Mouse (Mus musculus): ENCODE results near the gene Zfp507. TPM values are rescaled to one million over a fixed set of nuclear protein-coding genes. Genes with fewer than 3 reads are reported as not detected.

Gene Zfp507
- polyA plus RNA-seq, 1 experiment from 2014 or later, result 3.8 TPM

GRCm38 (mm10) chr7:35813306-35813705 is 10.5 kb upstream of the Zfp507 start:
- no peak overlapping the region for H3K27ac ChIP-seq (ENCODE audit: low read depth)
- no peak overlapping the region for H3K4me2 ChIP-seq (ENCODE audit: low read depth, low read length)
- no peak for TF ChIP-seq CTCF (IDR thresholded peaks at IDR 0.05; ENCODE audit: low read depth)
- no peaks in the 10 kb centered on the region for H3K9me3 ChIP-seq (ENCODE audit: low read length)
- DNase-seq, result no peak
- 67% methylated on average over 11 of the region's 11 CpGs for WGBS (ENCODE audit: insufficient replicate concordance)
- H3K4me1 ChIP-seq (ENCODE audit: insufficient read depth), result peaks cover 7% of the 10 kb centered on the region; the same call in 1 of the 2 replicates
- no peak overlapping the region for H3K9ac ChIP-seq (replicated peaks)
- no peak for ATAC-seq
- no peaks in the 10 kb centered on the region for H3K27me3 ChIP-seq (ENCODE audit: insufficient read depth, low read length)
- no peak overlapping the region for H3K4me3 ChIP-seq (ENCODE audit: low read depth, low read length)
- H3K36me3 ChIP-seq (replicated peaks; ENCODE audit: insufficient read depth, low read length), result no peaks in the 10 kb centered on the region

- H3K27ac ChIP-seq (ENCODE audit: low read depth), result no peak overlapping the region
- H3K4me3 ChIP-seq (ENCODE audit: low read depth, low read length), result no peak overlapping the region
- 38% methylated on average over 8 of the region's 8 CpGs for WGBS (ENCODE audit: insufficient replicate concordance)
- H3K9me3 ChIP-seq (ENCODE audit: low read length), result no peaks in the 10 kb centered on the region
- peak; percentile 31; the same call in 1 of the 2 replicates for ATAC-seq
- no peaks in the 10 kb centered on the region for H3K36me3 ChIP-seq (replicated peaks; ENCODE audit: insufficient read depth, low read length)
- TF ChIP-seq EP300 (IDR thresholded peaks at IDR 0.05; ENCODE audit: low read depth), result no peak
- peak; percentile 62 for TF ChIP-seq CTCF (IDR thresholded peaks at IDR 0.05; ENCODE audit: low read depth)
- H3K9ac ChIP-seq (replicated peaks), result no peak overlapping the region
- H3K4me1 ChIP-seq (ENCODE audit: insufficient read depth), result peaks cover 6% of the 10 kb centered on the region; the same call in 1 of the 2 replicates
- H3K27me3 ChIP-seq (ENCODE audit: insufficient read depth, low read length), result no peaks in the 10 kb centered on the region
- DNase-seq, result no peak
- H3K4me2 ChIP-seq (ENCODE audit: low read depth, low read length), result no peak overlapping the region
Observed at GRCm38 (mm10) chr7:35810736-35811135, 7.9 kb upstream of the Zfp507 start.

- peaks cover 14% of the 10 kb centered on the region for H3K36me3 ChIP-seq (replicated peaks; ENCODE audit: insufficient read depth, low read length)
- H3K27me3 ChIP-seq (ENCODE audit: insufficient read depth, low read length), result no peaks in the 10 kb centered on the region
- H3K27ac ChIP-seq (ENCODE audit: low read depth), result no peak overlapping the region
- 0 out of 2 replicates have a peak, but pooled peaks cover 3% of the 10 kb centered on the region for H3K9me3 ChIP-seq (ENCODE audit: low read length)
- no peak overlapping the region for H3K4me3 ChIP-seq (ENCODE audit: low read depth, low read length)
- DNase-seq (no peak), ATAC-seq (no peak)
- H3K4me2 ChIP-seq (ENCODE audit: low read depth, low read length), result no peak overlapping the region
- WGBS (ENCODE audit: insufficient replicate concordance), result 78% methylated on average over 10 of the region's 10 CpGs
- TF ChIP-seq CTCF (IDR thresholded peaks at IDR 0.05; ENCODE audit: low read depth) (no peak), EP300 (IDR thresholded peaks at IDR 0.05; ENCODE audit: low read depth) (no peak)
- peaks cover 10% of the 10 kb centered on the region; the same call in 1 of the 2 replicates for H3K4me1 ChIP-seq (ENCODE audit: insufficient read depth)
- H3K9ac ChIP-seq (replicated peaks), result no peak overlapping the region
Observed at GRCm38 (mm10) chr7:35804206-35804605, 1.4 kb upstream of the Zfp507 start.

- WGBS (ENCODE audit: insufficient replicate concordance), result under 1% methylated on average over 44 of the region's 49 CpGs
- H3K9ac ChIP-seq (replicated peaks), result peak overlapping the region; percentile 92
- no peak for TF ChIP-seq EP300 (IDR thresholded peaks at IDR 0.05; ENCODE audit: low read depth)
- TF ChIP-seq CTCF (IDR thresholded peaks at IDR 0.05; ENCODE audit: low read depth), result no peak
- peak overlapping the region; percentile 90 for H3K27ac ChIP-seq (ENCODE audit: low read depth)
- H3K9me3 ChIP-seq (ENCODE audit: low read length), result 0 out of 2 replicates have a peak, but pooled peaks cover 3% of the 10 kb centered on the region
- ATAC-seq, result peak; percentile 91
- H3K27me3 ChIP-seq (ENCODE audit: insufficient read depth, low read length), result no peaks in the 10 kb centered on the region
- DNase-seq, result no peak
- peak overlapping the region; percentile 83 for H3K4me3 ChIP-seq (ENCODE audit: low read depth, low read length)
- H3K36me3 ChIP-seq (replicated peaks; ENCODE audit: insufficient read depth, low read length), result peaks cover 24% of the 10 kb centered on the region
- H3K4me2 ChIP-seq (ENCODE audit: low read depth, low read length), result peak overlapping the region; percentile 98
- peaks cover 14% of the 10 kb centered on the region for H3K4me1 ChIP-seq (ENCODE audit: insufficient read depth)
Observed at GRCm38 (mm10) chr7:35802201-35802905, 450 bp downstream of the Zfp507 start.

- Histone ChIP-seq H3K27me3 (ENCODE audit: insufficient read depth, low read length) (no peaks in the 10 kb centered on the region), H3K9me3 (ENCODE audit: low read length) (0 out of 2 replicates have a peak, but pooled peaks cover 3% of the 10 kb centered on the region), H3K4me2 (ENCODE audit: low read depth, low read length) (no peak overlapping the region), H3K4me3 (ENCODE audit: low read depth, low read length) (no peak overlapping the region), H3K9ac (replicated peaks) (no peak overlapping the region; the same call in 1 of the 2 replicates), H3K27ac (ENCODE audit: low read depth) (no peak overlapping the region), H3K4me1 (ENCODE audit: insufficient read depth) (peaks cover 27% of the 10 kb centered on the region), H3K36me3 (replicated peaks; ENCODE audit: insufficient read depth, low read length) (peaks cover 56% of the 10 kb centered on the region)
- ATAC-seq (no peak), DNase-seq (peak; percentile 33)
- WGBS (ENCODE audit: insufficient replicate concordance), result 22% methylated on average over 7 of the region's 7 CpGs
- TF ChIP-seq EP300 (IDR thresholded peaks at IDR 0.05; ENCODE audit: low read depth), result no peak
- no peak for TF ChIP-seq CTCF (IDR thresholded peaks at IDR 0.05; ENCODE audit: low read depth)
Observed at GRCm38 (mm10) chr7:35796123-35796522, 6.7 kb downstream of the Zfp507 start.

- Histone ChIP-seq H3K4me3 (ENCODE audit: low read depth, low read length) (no peak overlapping the region), H3K9me3 (ENCODE audit: low read length) (no peaks in the 10 kb centered on the region), H3K27ac (ENCODE audit: low read depth) (no peak overlapping the region), H3K36me3 (replicated peaks; ENCODE audit: insufficient read depth, low read length) (peaks cover 59% of the 10 kb centered on the region), H3K27me3 (ENCODE audit: insufficient read depth, low read length) (no peaks in the 10 kb centered on the region), H3K4me1 (ENCODE audit: insufficient read depth) (peaks cover 24% of the 10 kb centered on the region), H3K4me2 (ENCODE audit: low read depth, low read length) (no peak overlapping the region), H3K9ac (replicated peaks) (no peak overlapping the region)
- TF ChIP-seq CTCF (IDR thresholded peaks at IDR 0.05; ENCODE audit: low read depth) (no peak), EP300 (IDR thresholded peaks at IDR 0.05; ENCODE audit: low read depth) (no peak)
- 61% methylated on average over 12 of the region's 12 CpGs for WGBS (ENCODE audit: insufficient replicate concordance)
- no peak for DNase-seq
- ATAC-seq, result no peak
Observed at GRCm38 (mm10) chr7:35794145-35794664, 8.6 kb downstream of the Zfp507 start.

Measured in liver, postnatal 0 days (tissue).